Mouse (Mus musculus): ENCODE measurements around the gene Pcdh9. TPM values are rescaled to one million over a fixed set of nuclear protein-coding genes. Genes with fewer than 3 reads are reported as not detected.

The Pcdh9 gene
- under 1 TPM; 0.37 to 0.72 TPM for polyA plus RNA-seq (2017; shearing (Covaris generic))

DNA sequence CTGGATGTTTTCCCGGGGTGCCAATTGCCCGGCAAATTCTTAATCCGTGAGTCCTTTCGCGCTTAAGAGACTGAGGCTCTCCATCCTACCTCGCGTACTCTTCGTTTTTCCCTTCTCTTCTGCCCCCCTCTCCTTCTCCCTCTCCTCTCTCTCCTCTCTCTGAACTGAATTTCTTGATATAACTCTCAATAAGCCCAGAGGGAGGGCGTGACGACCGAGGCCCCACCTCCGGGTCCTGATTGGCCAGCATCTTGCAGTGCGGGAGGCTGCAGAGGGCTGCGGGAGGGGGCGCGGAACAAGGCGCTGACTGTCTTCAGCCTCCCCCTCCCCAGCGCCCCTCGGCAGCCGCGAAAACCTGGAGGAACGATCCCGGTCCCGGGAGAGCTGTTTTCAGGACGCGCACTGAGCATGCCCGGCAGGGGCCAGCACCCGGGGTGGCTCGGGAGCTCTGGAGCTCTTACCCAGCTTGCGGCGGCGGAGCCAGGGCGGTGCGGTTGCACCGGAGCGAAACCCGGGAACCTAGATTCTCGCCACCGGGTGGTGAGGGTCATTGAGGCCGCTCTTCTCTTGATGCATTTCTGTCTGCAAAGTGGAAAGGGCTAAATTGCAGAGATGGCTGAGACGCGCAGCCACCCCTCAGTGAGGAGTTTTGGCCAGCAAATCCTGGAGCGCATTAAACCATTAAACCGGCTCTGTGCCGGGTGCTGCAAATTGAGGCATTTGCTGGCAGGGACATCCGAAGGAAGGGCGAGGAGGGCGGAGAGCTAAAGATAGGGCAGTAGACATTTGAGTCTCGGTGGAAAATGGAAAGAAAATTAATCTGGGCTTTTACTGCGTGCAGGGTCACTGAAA is at the start of gene Pcdh9:
Pcdh9 (minus strand) TSS at position 161 of the 852 bp plus-strand sequence.

Measured in inflammation-experienced regulatory T-cells (primary cell).